Mouse (Mus musculus) heart, embryonic 14.5 days (tissue): ENCODE results near the gene Efcab9. TPM values are rescaled to one million over a fixed set of nuclear protein-coding genes. Genes with fewer than 3 reads are reported as not detected.

Source experiments
- ATAC-seq: fragments of 200-750 bp; cut with Nextera tagmentation; 2 replicates; pipeline ENCODE4 v1.8.0; 2017; ENCODE audit warnings: low read depth, moderate TSS enrichment; ENCODE audit not compliant: insufficient number of reproducible peaks, insufficient read depth, low FRiP score
- H3K27ac ChIP-seq, 2 experiments: fragments of 200-500 bp in 1 of 2; fragments of 300-500 bp in 1 of 2; sonication (generic) in 1 of 2; replicated peaks in 1 of 2; 2 replicates each; pipeline ENCODE4 v1.5.1; 2012 to 2014; ENCODE audit warnings: low read depth in 2 of 2, low read length in 2 of 2, control low read depth in 1 of 2, mild to moderate bottlenecking in 1 of 2, mixed read lengths in 1 of 2; ENCODE audit not compliant: control insufficient read depth in 1 of 2, insufficient read depth in 1 of 2
- H3K27me3 ChIP-seq: fragments of 300-500 bp; sonication (generic); 2 replicates; pipeline ENCODE4 v1.6.1; 2014; ENCODE audit warnings: mild to moderate bottlenecking, low read length, control low read depth; ENCODE audit not compliant: control insufficient read depth, insufficient read depth
- H3K36me3 ChIP-seq: fragments of 300-500 bp; sonication (generic); 2 replicates; pipeline ENCODE4 v1.6.1; 2014; ENCODE audit warnings: mild to moderate bottlenecking, control low read depth, low read length, mixed read lengths; ENCODE audit not compliant: control insufficient read depth, insufficient read depth
- H3K4me1 ChIP-seq, 2 experiments: fragments of 200-500 bp in 1 of 2; fragments of 300-500 bp in 1 of 2; sonication (generic) in 1 of 2; 2 replicates each; pipeline ENCODE4 v1.6.1; 2012 to 2014; ENCODE audit warnings: low read length in 2 of 2, control low read depth in 1 of 2, mixed read lengths in 1 of 2; ENCODE audit not compliant: control insufficient read depth in 2 of 2, insufficient read depth in 2 of 2
- H3K4me2 ChIP-seq: fragments of 300-500 bp; sonication (generic); 2 replicates; pipeline ENCODE4 v1.6.1; 2014; ENCODE audit warnings: mild to moderate bottlenecking, low read length
- H3K4me3 ChIP-seq, 2 experiments: fragments of 200-500 bp in 1 of 2; fragments of 300-500 bp in 1 of 2; sonication (generic) in 1 of 2; 2 replicates each; pipeline ENCODE4 v1.5.1; 2012 to 2014; ENCODE audit warnings: low read length in 2 of 2, mild to moderate bottlenecking in 2 of 2, control low read depth in 1 of 2, low read depth in 1 of 2, moderate library complexity in 1 of 2; ENCODE audit not compliant: control insufficient read depth in 1 of 2, insufficient read depth in 1 of 2
- H3K9ac ChIP-seq: fragments of 300-500 bp; sonication (generic); 2 replicates; pipeline ENCODE4 v1.6.1; 2014; ENCODE audit warnings: mild to moderate bottlenecking, low read length
- H3K9me3 ChIP-seq: fragments of 300-500 bp; sonication (generic); 2 replicates; pipeline ENCODE4 v1.6.1; 2016; ENCODE audit warnings: low read length, control low read depth; ENCODE audit not compliant: control insufficient read depth
- WGBS: fragments of 180-500 bp; shearing (Covaris S2); extraction: QIAGEN DNeasy Blood & Tissue Kit; methylation state at CpG from one replicate; pipeline ENCODE4 v1.1.7; 2014; 5-methylcytosine and 5-hydroxymethylcytosine counted together
- polyA plus RNA-seq: library from polyadenylated mRNA; unstranded; fragments of >200 nt; fragmentation: Nextera tagmentation; extraction: Ambion mirVana; gene quantifications from 2 replicates; pipeline ENCODE4 v1.2.1, GENCODE M21; 2014

Efcab9 gene
- polyA plus RNA-seq = 0.35 TPM in 1 of 2 replicates, not detected in the other

GRCm38 (mm10) chr11:32531871-32532764 is at the start of gene Efcab9:
TSS of gene Efcab9 (minus strand) at chr11:32532081.
- H3K27ac ChIP-seq = 0 out of 4 replicates have a peak within 1 kb of the TSS, but pooled peaks of 1 of the 2 experiments have one; percentile 24
- 3% methylated on average over 33 of the region's 33 CpGs for WGBS
- ATAC-seq = no peak

GRCm38 (mm10) chr11:32581031-32581430 is 49.1 kb upstream of the Efcab9 start:
- no peaks in the 10 kb centered on the region for H3K27me3 ChIP-seq
- H3K36me3 ChIP-seq = no peaks in the 10 kb centered on the region
- H3K9me3 ChIP-seq = no peaks in the 10 kb centered on the region
- no peak overlapping the region for H3K4me3 ChIP-seq
- H3K4me1 ChIP-seq = peaks cover 0 to 2% of the 10 kb centered on the region in 2 experiments; a peak in 1 of 4 replicates
- WGBS = 55% methylated on average over 2 of the region's 2 CpGs
- H3K27ac ChIP-seq = no peak overlapping the region
- H3K4me2 ChIP-seq = no peak overlapping the region
- H3K9ac ChIP-seq = no peak overlapping the region
- no peak for ATAC-seq

More at GRCm38 (mm10) chr11:32531871-32532764, at the start of gene Efcab9:
- Histone ChIP-seq H3K4me3 (peak within 1 kb of the TSS; percentile 77 to 78), H3K36me3 (no peaks in the 10 kb centered on the region), H3K4me1 (peaks cover 9 to 13% of the 10 kb centered on the region in 2 experiments; a peak in 3 of 4 replicates), H3K27me3 (peaks cover 6% of the 10 kb centered on the region; the same call in 1 of the 2 replicates), H3K4me2 (peak within 1 kb of the TSS; percentile 100), H3K9ac (peak within 1 kb of the TSS; percentile 82), H3K9me3 (no peaks in the 10 kb centered on the region)

GRCm38 (mm10) chr11:32580305-32580947 is 48.5 kb upstream of the Efcab9 start:
- Histone ChIP-seq H3K9ac (no peak overlapping the region), H3K4me1 (peaks cover 0 to 2% of the 10 kb centered on the region in 2 experiments; a peak in 1 of 4 replicates), H3K27me3 (no peaks in the 10 kb centered on the region), H3K4me3 (no peak overlapping the region), H3K36me3 (no peaks in the 10 kb centered on the region), H3K27ac (no peak overlapping the region), H3K4me2 (no peak overlapping the region), H3K9me3 (no peaks in the 10 kb centered on the region)
- ATAC-seq = no peak
- WGBS = 79% methylated on average over 16 of the region's 16 CpGs

GRCm38 (mm10) chr11:32576760-32577050 is 44.8 kb upstream of the Efcab9 start:
- Histone ChIP-seq H3K4me3 (no peak overlapping the region), H3K27me3 (no peaks in the 10 kb centered on the region), H3K36me3 (no peaks in the 10 kb centered on the region), H3K4me1 (no peaks in the 10 kb centered on the region), H3K9ac (no peak overlapping the region), H3K4me2 (no peak overlapping the region), H3K9me3 (no peaks in the 10 kb centered on the region), H3K27ac (no peak overlapping the region)
- WGBS = 49% methylated on average over 5 of the region's 5 CpGs
- 0 out of 2 replicates have a peak, but pooled peaks have one; percentile 27 for ATAC-seq

- Histone ChIP-seq H3K9me3 (no peaks in the 10 kb centered on the region), H3K36me3 (no peaks in the 10 kb centered on the region), H3K27me3 (no peaks in the 10 kb centered on the region), H3K4me1 (no peaks in the 10 kb centered on the region), H3K9ac (no peak overlapping the region), H3K4me3 (no peak overlapping the region), H3K4me2 (no peak overlapping the region), H3K27ac (no peak overlapping the region)
- no peak for ATAC-seq
- WGBS = 81% methylated on average over 6 of the region's 6 CpGs
Measured at GRCm38 (mm10) chr11:32575964-32576759, 44.3 kb upstream of the Efcab9 start.

- H3K9me3 ChIP-seq = no peaks in the 10 kb centered on the region
- H3K27ac ChIP-seq = no peak overlapping the region
- WGBS = 79% methylated on average over 2 of the region's 2 CpGs
- H3K4me1 ChIP-seq = no peaks in the 10 kb centered on the region
- H3K27me3 ChIP-seq = no peaks in the 10 kb centered on the region
- H3K9ac ChIP-seq = no peak overlapping the region
- no peak overlapping the region for H3K4me2 ChIP-seq
- H3K4me3 ChIP-seq = no peak overlapping the region
- no peaks in the 10 kb centered on the region for H3K36me3 ChIP-seq
- no peak for ATAC-seq
Measured at GRCm38 (mm10) chr11:32573669-32574068, 41.8 kb upstream of the Efcab9 start.

GRCm38 (mm10) chr11:32571103-32571502 is 39.2 kb upstream of the Efcab9 start:
- Histone ChIP-seq H3K4me2 (no peak overlapping the region), H3K27me3 (no peaks in the 10 kb centered on the region), H3K27ac (no peak overlapping the region), H3K4me3 (no peak overlapping the region), H3K9me3 (no peaks in the 10 kb centered on the region), H3K4me1 (peaks cover 0 to 2% of the 10 kb centered on the region in 2 experiments; a peak in 2 of 4 replicates), H3K36me3 (no peaks in the 10 kb centered on the region), H3K9ac (no peak overlapping the region)
- 69% methylated on average over 6 of the region's 6 CpGs for WGBS
- ATAC-seq = no peak
